Mouse (Mus musculus) kidney, embryonic 16.5 days (tissue): ENCODE results near the gene Phactr2. TPM values are rescaled to one million over a fixed set of nuclear protein-coding genes. Genes with fewer than 3 reads are reported as not detected.

Experiments used
- ATAC-seq: fragments of 200-750 bp; cut with Nextera tagmentation; 2 replicates; pipeline ENCODE4 v1.8.0; 2017; ENCODE audit warnings: moderate TSS enrichment; ENCODE audit not compliant: low FRiP score, low TSS enrichment
- H3K27ac ChIP-seq: fragments of 300-500 bp; sonication (generic); 2 replicates; pipeline ENCODE4 v1.5.1; 2014; ENCODE audit warnings: low read length
- H3K27me3 ChIP-seq: fragments of 300-500 bp; sonication (generic); 2 replicates; pipeline ENCODE4 v1.6.1; 2014; ENCODE audit warnings: low read length, control low read depth, mixed read lengths; ENCODE audit not compliant: insufficient read depth
- H3K36me3 ChIP-seq: fragments of 300-500 bp; sonication (generic); 2 replicates; pipeline ENCODE4 v1.6.1; 2014; ENCODE audit warnings: low read length, control low read depth, mixed read lengths; ENCODE audit not compliant: insufficient read depth
- H3K4me1 ChIP-seq: fragments of 300-500 bp; sonication (generic); 2 replicates; pipeline ENCODE4 v1.6.1; 2014; ENCODE audit warnings: low read length, control low read depth, mixed read lengths; ENCODE audit not compliant: insufficient read depth
- H3K4me2 ChIP-seq: fragments of 300-500 bp; sonication (generic); replicated peaks from 2 replicates; pipeline ENCODE4 v1.6.1; 2014; ENCODE audit warnings: low read depth, low read length
- H3K4me3 ChIP-seq: fragments of 300-500 bp; sonication (generic); 2 replicates; pipeline ENCODE4 v1.5.1; 2014; ENCODE audit warnings: mild to moderate bottlenecking, low read length
- H3K9ac ChIP-seq: fragments of 300-500 bp; sonication (generic); replicated peaks from 2 replicates; pipeline ENCODE4 v1.6.1; 2014; ENCODE audit warnings: low read length
- H3K9me3 ChIP-seq: fragments of 300-500 bp; sonication (generic); 2 replicates; pipeline ENCODE4 v1.6.1; 2016; ENCODE audit warnings: low read length, control low read depth
- WGBS: fragments of 180-500 bp; shearing (Covaris S2); extraction: QIAGEN DNeasy Blood & Tissue Kit; methylation state at CpG from one replicate; pipeline ENCODE4 v1.1.7; 2014; 5-methylcytosine and 5-hydroxymethylcytosine counted together
- polyA plus RNA-seq: library from polyadenylated mRNA; unstranded; fragments of >200 nt; fragmentation: Nextera tagmentation; extraction: Ambion mirVana; gene quantifications from 2 replicates; pipeline ENCODE4 v1.2.1, GENCODE M21; 2015

The Phactr2 gene
- polyA plus RNA-seq, 1 experiment from 2014 or later: 26.9 TPM

GRCm38 (mm10) chr10:13274699-13275098 is 199.5 kb downstream of the Phactr2 start:
- H3K4me1 ChIP-seq: peaks cover 3% of the 10 kb centered on the region; the same call in 1 of the 2 replicates
- H3K27me3 ChIP-seq: no peaks in the 10 kb centered on the region
- H3K9ac ChIP-seq: no peak overlapping the region
- no peaks in the 10 kb centered on the region for H3K9me3 ChIP-seq
- 85% methylated on average over 4 of the region's 4 CpGs for WGBS
- H3K27ac ChIP-seq: no peak overlapping the region
- H3K4me3 ChIP-seq: no peak overlapping the region
- no peak overlapping the region for H3K4me2 ChIP-seq
- peaks cover 3% of the 10 kb centered on the region; the same call in 1 of the 2 replicates for H3K36me3 ChIP-seq
- ATAC-seq: no peak

GRCm38 (mm10) chr10:13273756-13274155 is 200.5 kb downstream of the Phactr2 start:
- no peak overlapping the region for H3K4me2 ChIP-seq
- ATAC-seq: no peak
- no peak overlapping the region for H3K27ac ChIP-seq
- 91% methylated on average over 1 of the region's 1 CpGs for WGBS
- H3K9ac ChIP-seq: no peak overlapping the region
- no peaks in the 10 kb centered on the region for H3K27me3 ChIP-seq
- H3K4me3 ChIP-seq: no peak overlapping the region
- H3K4me1 ChIP-seq: peaks cover 3% of the 10 kb centered on the region; the same call in 1 of the 2 replicates
- peaks cover 2% of the 10 kb centered on the region; the same call in 1 of the 2 replicates for H3K36me3 ChIP-seq
- no peaks in the 10 kb centered on the region for H3K9me3 ChIP-seq

GRCm38 (mm10) chr10:13271716-13272115 is 202.5 kb downstream of the Phactr2 start:
- Histone ChIP-seq H3K4me2 (no peak overlapping the region), H3K9me3 (no peaks in the 10 kb centered on the region), H3K9ac (no peak overlapping the region), H3K4me1 (peaks cover 3% of the 10 kb centered on the region; the same call in 1 of the 2 replicates), H3K27me3 (no peaks in the 10 kb centered on the region), H3K27ac (no peak overlapping the region), H3K36me3 (no peaks in the 10 kb centered on the region; the same call in 1 of the 2 replicates), H3K4me3 (no peak overlapping the region)
- no peak for ATAC-seq
- WGBS: 80% methylated on average over 8 of the region's 8 CpGs

GRCm38 (mm10) chr10:13271099-13271498 is 203.1 kb downstream of the Phactr2 start:
- Histone ChIP-seq H3K9me3 (no peaks in the 10 kb centered on the region), H3K27ac (no peak overlapping the region), H3K4me1 (peaks cover 3% of the 10 kb centered on the region; the same call in 1 of the 2 replicates), H3K4me3 (no peak overlapping the region), H3K36me3 (peaks cover 4% of the 10 kb centered on the region; the same call in 1 of the 2 replicates), H3K4me2 (no peak overlapping the region), H3K27me3 (no peaks in the 10 kb centered on the region), H3K9ac (no peak overlapping the region)
- ATAC-seq: no peak
- 41% methylated on average over 7 of the region's 7 CpGs for WGBS

- Histone ChIP-seq H3K4me1 (peaks cover 3% of the 10 kb centered on the region; the same call in 1 of the 2 replicates), H3K9me3 (no peaks in the 10 kb centered on the region), H3K4me3 (no peak overlapping the region), H3K27ac (no peak overlapping the region), H3K4me2 (no peak overlapping the region), H3K36me3 (peaks cover 4% of the 10 kb centered on the region; the same call in 1 of the 2 replicates), H3K27me3 (no peaks in the 10 kb centered on the region), H3K9ac (no peak overlapping the region)
- 68% methylated on average over 7 of the region's 7 CpGs for WGBS
- no peak for ATAC-seq
Observed at GRCm38 (mm10) chr10:13270270-13270669, 203.9 kb downstream of the Phactr2 start.

- Histone ChIP-seq H3K36me3 (0 out of 2 replicates have a peak, but pooled peaks cover 6% of the 10 kb centered on the region), H3K4me3 (no peak overlapping the region), H3K9ac (no peak overlapping the region), H3K4me2 (no peak overlapping the region), H3K27me3 (no peaks in the 10 kb centered on the region), H3K4me1 (peaks cover 12% of the 10 kb centered on the region), H3K9me3 (no peaks in the 10 kb centered on the region), H3K27ac (no peak overlapping the region)
- WGBS: 91% methylated on average over 3 of the region's 3 CpGs
- no peak for ATAC-seq
Observed at GRCm38 (mm10) chr10:13259251-13259650, 215.0 kb downstream of the Phactr2 start.

GRCm38 (mm10) chr10:13256196-13256595 is 218.0 kb downstream of the Phactr2 start:
- Histone ChIP-seq H3K4me2 (no peak overlapping the region), H3K36me3 (peaks cover 11% of the 10 kb centered on the region), H3K4me1 (peaks cover 12% of the 10 kb centered on the region), H3K27ac (peak overlapping the region; percentile 59; the same call in 1 of the 2 replicates), H3K4me3 (no peak overlapping the region), H3K9ac (no peak overlapping the region), H3K9me3 (no peaks in the 10 kb centered on the region), H3K27me3 (no peaks in the 10 kb centered on the region)
- peak; percentile 85 for ATAC-seq
- WGBS: 56% methylated on average over 7 of the region's 7 CpGs

GRCm38 (mm10) chr10:13250280-13250679 is 223.9 kb downstream of the Phactr2 start:
- H3K9me3 ChIP-seq: no peaks in the 10 kb centered on the region
- H3K4me1 ChIP-seq: peaks cover 8% of the 10 kb centered on the region; the same call in 1 of the 2 replicates
- H3K36me3 ChIP-seq: peaks cover 17% of the 10 kb centered on the region
- WGBS: 41% methylated on average over 2 of the region's 2 CpGs
- H3K27me3 ChIP-seq: no peaks in the 10 kb centered on the region
- H3K9ac ChIP-seq: no peak overlapping the region
- no peak overlapping the region for H3K4me2 ChIP-seq
- no peak for ATAC-seq
- H3K27ac ChIP-seq: no peak overlapping the region
- no peak overlapping the region for H3K4me3 ChIP-seq

GRCm38 (mm10) chr10:13249126-13249525 is 225.1 kb downstream of the Phactr2 start:
- ATAC-seq: no peak
- no peak overlapping the region for H3K27ac ChIP-seq
- peaks cover 24% of the 10 kb centered on the region for H3K36me3 ChIP-seq
- peaks cover 6% of the 10 kb centered on the region; the same call in 1 of the 2 replicates for H3K4me1 ChIP-seq
- H3K9me3 ChIP-seq: no peaks in the 10 kb centered on the region
- H3K27me3 ChIP-seq: no peaks in the 10 kb centered on the region
- H3K4me2 ChIP-seq: no peak overlapping the region
- H3K9ac ChIP-seq: no peak overlapping the region
- H3K4me3 ChIP-seq: no peak overlapping the region
- WGBS: 91% methylated on average over 8 of the region's 8 CpGs

- ATAC-seq: no peak
- H3K4me3 ChIP-seq: no peak overlapping the region
- 56% methylated on average over 5 of the region's 6 CpGs for WGBS
- no peaks in the 10 kb centered on the region for H3K27me3 ChIP-seq
- H3K36me3 ChIP-seq: peaks cover 19% of the 10 kb centered on the region
- H3K9me3 ChIP-seq: no peaks in the 10 kb centered on the region
- H3K9ac ChIP-seq: no peak overlapping the region
- H3K4me2 ChIP-seq: no peak overlapping the region
- H3K27ac ChIP-seq: no peak overlapping the region
- H3K4me1 ChIP-seq: peaks cover 8% of the 10 kb centered on the region
Observed at GRCm38 (mm10) chr10:13245714-13246113, 228.5 kb downstream of the Phactr2 start.
